33 mouse cellular contexts compared by ENCODE assay signal in genomic region chr13:51891825-51892532, GRCm38 (mm10). TPM values are rescaled to one million over a fixed set of nuclear protein-coding genes. Genes with fewer than 3 reads are reported as not detected.
DNase-seq lines count a peak whose midpoint lies in the region; ATAC-seq lines count a peak whose summit lies in the region.
"Had no signal": no experiment of that assay in that cellular context is flagged by ENCODE, and none has a peak within 500 bp of the region (broad histone marks: within the 10 kb centered on the region; RNA-seq: fewer than 3 reads in every experiment).

No protein-coding gene starts in this region.

- no peak overlapping the region for H3K4me2 ChIP-seq in heart, embryonic 13.5 days
- H3K4me2 ChIP-seq: embryonic facial prominence, embryonic 15.5 days; forebrain, embryonic 13.5 days; hindbrain, embryonic 15.5 days; limb, embryonic 13.5 days; midbrain, embryonic 11.5 days; neural tube, embryonic 12.5 days had no signal

- H3K9me3 ChIP-seq in heart, embryonic 13.5 days = peaks cover 11% of the 10 kb centered on the region
- H3K9me3 ChIP-seq: hindbrain, embryonic 15.5 days had no signal

- peaks cover 19% of the 10 kb centered on the region for H3K4me1 ChIP-seq in heart, embryonic 13.5 days
- H3K4me1 ChIP-seq: embryonic facial prominence, embryonic 10.5 days; forebrain, embryonic 13.5 days; hindbrain, embryonic 15.5 days; neural tube, embryonic 12.5 days had no signal

- H3K4me3 ChIP-seq in heart, embryonic 13.5 days = no peak overlapping the region
- H3K4me3 ChIP-seq: embryonic facial prominence, embryonic 10.5 days; embryonic facial prominence, embryonic 15.5 days; forebrain, embryonic 13.5 days; hindbrain, embryonic 15.5 days; layer of hippocampus, adult 2 months; limb, embryonic 13.5 days; neural tube, embryonic 12.5 days had no signal

- WGBS in heart, embryonic 13.5 days = 66% methylated on average over 6 of the region's 6 CpGs

- no peak for DNase-seq in heart, adult 11 months
- DNase-seq in 416B (ENCODE audit: low read depth) = peak; percentile 8
- peak; percentile 6 for DNase-seq in c-Kit-positive CD71-positive TER-119-negative erythroid progenitor cells, embryonic 14.5 days (ENCODE audit: low read depth)
- DNase-seq in kidney, postnatal 10 days = no peak
- no peak for DNase-seq in left cerebral cortex, adult 18-20 months (ENCODE audit: low spot score in 2 of 2)
- DNase-seq in urinary bladder, postnatal 25 days (ENCODE audit: low spot score) = no peak
- DNase-seq: adrenal gland, postnatal 10 days; cerebellum, adult 18-20 months; cerebellum, postnatal 10 days; gastrocnemius, postnatal 25 days; heart, adult 18-20 months; heart, postnatal 10 days; kidney, adult 11 months; kidney, postnatal 36 days; lung, postnatal 10 days; right cerebral cortex, adult 18-20 months; right cerebral cortex, postnatal 4 days; thymus, adult 2 months; thymus, postnatal 36 days had no signal

- H3K27ac ChIP-seq in heart, embryonic 13.5 days (replicated peaks) = 0 out of 2 replicates have a peak overlapping the region, but pooled peaks have one; percentile 9
- H3K27ac ChIP-seq: embryonic facial prominence, embryonic 10.5 days; embryonic facial prominence, embryonic 15.5 days; forebrain, embryonic 13.5 days; hindbrain, embryonic 15.5 days; layer of hippocampus, adult 2 months; limb, embryonic 13.5 days; neural tube, embryonic 12.5 days had no signal

- no peak overlapping the region for H3K9ac ChIP-seq in heart, embryonic 13.5 days
- H3K9ac ChIP-seq: embryonic facial prominence, embryonic 15.5 days; forebrain, embryonic 13.5 days; hindbrain, embryonic 15.5 days; limb, embryonic 13.5 days; neural tube, embryonic 12.5 days had no signal

- no peaks in the 10 kb centered on the region for H3K36me3 ChIP-seq in heart, embryonic 13.5 days
- H3K36me3 ChIP-seq: embryonic facial prominence, embryonic 10.5 days; embryonic facial prominence, embryonic 15.5 days; hindbrain, embryonic 15.5 days; limb, embryonic 13.5 days; neural tube, embryonic 12.5 days had no signal

- no peaks in the 10 kb centered on the region for H3K27me3 ChIP-seq in heart, embryonic 13.5 days (replicated peaks)
- H3K27me3 ChIP-seq: CH12.LX; embryonic facial prominence, embryonic 15.5 days; forebrain, embryonic 13.5 days; hindbrain, embryonic 15.5 days; limb, embryonic 13.5 days; neural tube, embryonic 12.5 days; Patski had no signal

- ATAC-seq in heart, embryonic 13.5 days (ENCODE audit: extremely low read depth, insufficient number of reproducible peaks, low FRiP score, low TSS enrichment) = peak; percentile 80; the same call in 1 of the 2 replicates
- ATAC-seq in megakaryocyte progenitor cell, adult 5-6 weeks (replicated peaks; ENCODE audit: poor library complexity) = peak; percentile 64; the same call in 1 of the 2 replicates
- ATAC-seq: forebrain, embryonic 13.5 days; inflammation-experienced regulatory T-cells, adult 6 months; midbrain, embryonic 16.5 days; Patski had no signal

RNA-seq across cellular contexts. Expression of gene Gadd45g, which starts 45.5 kb away (rescaled TPM):
- 51.2 and 51.8 TPM in 2 replicates for polyA plus RNA-seq in heart, embryonic 13.5 days (2015; fragmentation: Nextera tagmentation; extraction: Ambion mirVana)
- total RNA-seq in megakaryocyte progenitor cell, adult 5-6 weeks (2015) = 1.8 and 2.6 TPM in 2 replicates
- 2.5 and 2.6 TPM in 2 replicates for total RNA-seq in megakaryocyte progenitor cell, adult 5-6 weeks (2017)
- 10 to 100 TPM; 13.5 to 23.2 TPM for total RNA-seq in left cerebral cortex, adult 18-20 months (2021)

Comparison
In these comparisons a context has a peak if more than half of its experiments do, and no peak if none do; other contexts are left out.
1. DNase-seq: peak in 416B (single experiment) and c-Kit-positive CD71-positive TER-119-negative erythroid progenitor cells, embryonic 14.5 days (single experiment); none in heart, adult 11 months (single experiment), kidney, postnatal 10 days (single experiment), left cerebral cortex, adult 18-20 months (0 of 2) and urinary bladder, postnatal 25 days (single experiment).
2. RNA of gene Gadd45g, which starts 45.5 kb away (total RNA-seq): 13.5 to 23.2 TPM in left cerebral cortex, adult 18-20 months; 1.8 to 2.6 TPM in megakaryocyte progenitor cell, adult 5-6 weeks; every median in the first group is over 4 times any median in the second.